15 mouse cellular contexts compared by ENCODE assay signal in genomic region chr3:123089297-123090020, GRCm38 (mm10). TPM values are rescaled to one million over a fixed set of nuclear protein-coding genes. Genes with fewer than 3 reads are reported as not detected.
"Had no signal": no experiment of that assay in that cellular context is flagged by ENCODE, and none has a peak within 500 bp of the region (broad histone marks: within the 10 kb centered on the region; RNA-seq: fewer than 3 reads in every experiment).

No protein-coding gene starts in this region.

- H3K36me3 ChIP-seq: limb, embryonic 13.5 days; midbrain, embryonic 12.5 days; neural tube, embryonic 13.5 days had no signal

- H3K9me3 ChIP-seq: limb, embryonic 13.5 days; midbrain, embryonic 12.5 days; neural tube, embryonic 13.5 days had no signal

- ATAC-seq: midbrain, embryonic 16.5 days had no signal

- H3K27ac ChIP-seq: layer of hippocampus, adult 2 months; limb, embryonic 13.5 days; liver, embryonic 14.5 days; midbrain, embryonic 12.5 days; neural tube, embryonic 13.5 days had no signal

- DNase-seq: kidney, postnatal 10 days; kidney, postnatal 4 days; lung, adult 18-20 months; retina, postnatal 1 day; thymus, postnatal 4 days had no signal

- H3K9ac ChIP-seq: limb, embryonic 13.5 days; liver, embryonic 14.5 days; midbrain, embryonic 12.5 days; neural tube, embryonic 13.5 days had no signal

- H3K4me3 ChIP-seq: layer of hippocampus, adult 2 months; limb, embryonic 13.5 days; midbrain, embryonic 12.5 days; neural tube, embryonic 13.5 days had no signal

- H3K27me3 ChIP-seq: limb, embryonic 13.5 days; midbrain, embryonic 12.5 days; neural tube, embryonic 13.5 days had no signal

- H3K4me2 ChIP-seq: limb, embryonic 13.5 days; midbrain, embryonic 12.5 days; neural tube, embryonic 13.5 days had no signal

RNA-seq across cellular contexts. Expression of gene Myoz2, which starts 54.6 kb away (rescaled TPM):
- total RNA-seq: layer of hippocampus, postnatal 10 days; megakaryocyte-erythroid progenitor cell, adult 5-6 weeks had no signal
- polyA plus RNA-seq: liver, adult 2 months; liver, embryonic 14.5 days; midbrain, embryonic 12.5 days; midbrain, embryonic 16.5 days; spleen, adult 2 months had no signal
